Mouse (Mus musculus) retina, postnatal 7 days (tissue): ENCODE measurements around the gene Gm20388.

Experiments
- DNase-seq: peaks from one replicate; pipeline ENCODE4 v3.0.0-alpha.2; 2012; ENCODE audit warnings: low read depth, low spot score

Gm20388 gene

DNA sequence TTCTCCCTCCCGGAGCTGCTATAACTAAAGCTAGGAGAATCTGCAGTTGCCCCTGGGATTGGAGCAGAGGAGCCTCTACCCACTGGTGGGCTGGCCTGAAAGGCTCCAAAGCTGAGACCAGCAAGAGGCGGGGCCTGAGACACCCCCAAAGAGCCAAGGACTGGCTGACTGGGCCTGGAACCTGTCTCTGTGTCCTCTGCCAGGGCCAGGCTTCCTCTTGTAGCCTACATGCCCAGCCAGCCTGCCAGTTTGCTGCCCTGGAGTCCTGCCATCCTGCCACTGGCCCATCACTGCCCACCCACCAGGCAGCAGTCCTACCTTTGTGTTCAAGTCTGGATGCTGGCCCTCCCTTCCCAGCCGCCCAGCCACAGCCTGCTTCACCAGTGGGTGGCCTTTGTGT is 4419.8 kb downstream of the Gm20388 start:
- no peak for DNase-seq

DNA sequence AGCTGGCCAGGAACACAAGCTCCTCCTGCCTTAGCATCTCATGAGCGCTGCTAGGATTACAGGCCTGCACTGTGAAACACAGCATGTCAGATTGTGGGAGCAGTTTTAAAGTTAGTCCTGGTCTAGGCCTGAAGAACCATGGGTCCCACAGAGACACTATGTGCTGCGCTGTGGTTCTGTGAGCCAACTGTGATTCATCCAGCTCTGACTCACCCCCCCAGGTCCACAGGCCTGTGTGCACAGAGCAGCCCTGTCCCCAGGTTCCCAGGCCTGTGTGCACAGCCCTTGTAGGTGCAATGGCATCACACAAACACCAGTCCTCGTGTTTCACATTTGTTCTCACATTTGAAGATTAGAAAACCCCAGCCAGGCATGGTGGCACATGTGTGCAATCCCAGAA is 4420.5 kb downstream of the Gm20388 start:
- DNase-seq, result no peak

DNA sequence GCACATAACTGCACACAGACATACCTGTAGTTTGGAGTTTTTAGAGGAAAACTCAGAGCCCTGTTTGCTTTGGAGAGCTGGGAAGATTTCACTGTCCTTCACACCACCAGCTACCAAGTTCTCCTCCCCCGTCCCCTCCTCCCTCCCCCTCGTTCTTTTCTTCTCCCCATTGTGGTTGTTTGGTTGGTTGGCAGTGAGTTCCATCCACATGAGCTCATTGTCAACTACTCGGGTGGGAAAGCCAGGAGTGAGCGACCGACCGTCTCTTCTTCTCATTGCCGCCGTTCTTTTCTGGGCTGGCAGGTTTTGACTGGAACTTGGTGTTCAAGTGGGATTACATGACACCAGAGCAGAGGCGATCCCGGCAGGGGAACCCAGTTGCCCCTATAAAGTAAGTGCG is 4421.1 kb downstream of the Gm20388 start:
- DNase-seq, result no peak

DNA sequence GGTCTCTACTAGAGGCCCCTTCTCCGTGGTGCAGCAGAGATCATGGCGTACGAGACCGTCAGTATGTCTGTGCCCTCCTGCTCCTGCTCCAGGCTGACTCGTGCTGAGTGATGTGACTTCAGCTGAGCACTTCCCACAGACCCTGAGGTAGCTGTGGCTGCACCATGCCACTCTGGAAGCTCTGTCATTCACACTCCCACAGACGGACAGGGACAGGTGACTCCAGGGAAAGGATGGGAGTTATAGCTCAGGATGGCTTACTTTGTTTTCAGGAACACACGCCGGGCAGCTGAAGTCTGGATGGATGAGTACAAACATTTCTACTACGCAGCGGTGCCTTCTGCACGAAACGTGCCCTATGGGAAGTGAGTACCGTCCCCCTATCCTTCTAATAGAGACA is 4425.7 kb downstream of the Gm20388 start:
- no peak for DNase-seq

DNA sequence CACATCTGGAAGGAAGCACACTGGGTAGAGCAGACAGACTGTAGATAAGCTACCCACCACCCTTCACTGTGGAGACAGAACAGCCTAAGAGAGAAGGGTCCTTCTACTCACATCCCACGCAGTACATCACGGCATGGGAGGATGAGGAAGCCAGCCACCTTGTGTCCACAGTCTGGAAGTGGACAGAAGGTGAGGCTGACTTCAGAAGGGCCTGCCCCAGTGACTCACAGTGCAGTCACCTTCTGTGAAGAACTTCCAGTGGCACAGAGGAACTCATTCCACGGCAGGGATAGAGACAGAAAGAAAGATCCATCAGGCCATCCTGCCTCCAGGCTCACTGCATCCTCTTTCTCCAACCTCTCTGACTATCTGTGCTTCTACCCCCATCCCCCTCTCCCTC is 4429.1 kb downstream of the Gm20388 start:
- no peak for DNase-seq

DNA sequence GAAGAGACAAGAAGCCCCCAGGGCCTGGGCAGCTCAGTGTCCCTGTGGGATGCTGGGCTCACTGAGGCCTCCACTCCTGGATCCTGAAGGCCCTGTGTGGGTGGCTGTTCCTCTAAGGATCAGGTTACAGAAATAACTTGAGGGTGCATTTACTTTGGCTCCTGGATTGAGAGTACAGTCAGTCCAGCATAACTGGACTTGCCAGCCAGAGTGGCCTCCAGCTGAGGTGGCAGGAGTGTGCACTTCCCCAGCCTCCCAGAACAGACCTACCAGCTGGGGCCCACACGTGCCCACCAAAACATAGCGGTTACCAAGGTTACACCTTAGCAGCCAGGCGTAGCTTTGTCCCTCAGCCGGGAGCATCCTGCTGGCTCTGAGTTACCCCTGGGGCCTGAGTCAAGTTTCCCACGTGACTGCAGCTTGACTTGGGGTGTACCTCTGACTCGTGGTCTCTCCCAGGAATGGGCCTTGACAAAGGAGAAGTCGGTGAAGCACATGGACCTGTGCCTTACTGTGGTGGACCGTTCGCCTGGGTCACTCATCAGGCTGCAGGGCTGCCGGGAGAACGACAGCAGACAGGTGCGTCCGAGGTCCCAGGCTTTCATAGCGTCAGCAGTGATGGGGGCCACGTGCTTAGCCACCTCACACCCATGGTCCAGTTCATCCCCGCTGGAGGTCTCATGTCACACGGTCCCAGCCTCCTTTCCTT is 4429.9 kb downstream of the Gm20388 start:
- DNase-seq, result no peak

DNA sequence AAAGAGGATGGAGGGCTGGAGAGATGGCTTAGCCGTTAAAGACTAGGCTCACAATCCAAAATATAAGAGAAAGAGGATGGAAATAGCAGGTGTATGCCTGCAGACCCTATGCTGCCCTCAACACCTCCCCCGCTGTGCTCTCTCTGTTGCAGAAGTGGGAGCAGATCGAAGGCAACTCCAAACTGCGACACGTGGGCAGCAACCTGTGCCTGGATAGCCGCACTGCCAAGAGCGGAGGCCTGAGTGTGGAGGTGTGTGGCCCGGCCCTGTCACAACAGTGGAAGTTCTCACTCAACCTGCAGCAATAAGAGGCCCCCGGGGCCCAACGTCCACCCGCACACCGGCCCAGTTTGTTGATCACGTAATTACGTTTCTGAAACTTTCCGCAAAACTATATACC is 4432.5 kb downstream of the Gm20388 start:
- DNase-seq, result no peak

DNA sequence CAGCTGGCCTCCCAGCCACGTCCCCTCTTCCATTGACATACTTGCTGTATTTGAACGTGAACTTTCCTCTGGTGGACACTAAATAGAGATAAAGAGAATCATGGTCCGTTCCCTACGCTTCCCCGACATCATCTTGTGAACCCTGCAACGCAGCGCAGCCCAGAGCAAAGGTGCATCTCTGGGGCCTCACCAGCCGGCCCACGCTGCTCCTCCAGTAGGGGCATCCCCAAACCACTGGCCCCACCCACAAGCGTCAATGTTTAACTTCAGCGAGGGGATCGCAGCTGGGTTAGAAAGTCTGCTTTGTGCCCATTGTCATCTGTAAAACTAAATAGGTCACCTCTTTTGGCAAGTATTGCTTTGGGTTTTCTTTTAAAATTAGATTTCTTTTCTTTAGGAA is 4433.4 kb downstream of the Gm20388 start:
- DNase-seq, result no peak

DNA sequence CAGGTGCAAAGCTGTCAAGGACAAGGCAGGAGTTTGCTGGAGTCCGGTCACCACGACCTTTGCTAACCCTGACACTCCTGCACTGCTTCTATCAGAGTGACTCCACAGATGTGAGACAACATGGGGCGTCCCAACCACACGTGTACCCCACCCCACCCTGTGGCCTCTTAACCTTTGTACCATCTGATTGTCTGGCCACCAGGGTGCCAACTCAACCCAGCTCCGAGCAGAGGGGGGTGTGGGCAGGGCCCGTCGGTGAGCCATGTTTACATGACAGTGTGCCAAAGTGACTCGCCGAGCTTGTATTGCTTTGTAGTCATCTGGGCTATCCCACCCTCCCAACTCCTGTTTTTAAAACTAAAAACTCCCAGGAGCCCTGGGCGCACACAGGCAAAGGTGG is 4434.5 kb downstream of the Gm20388 start:
- no peak for DNase-seq

DNA sequence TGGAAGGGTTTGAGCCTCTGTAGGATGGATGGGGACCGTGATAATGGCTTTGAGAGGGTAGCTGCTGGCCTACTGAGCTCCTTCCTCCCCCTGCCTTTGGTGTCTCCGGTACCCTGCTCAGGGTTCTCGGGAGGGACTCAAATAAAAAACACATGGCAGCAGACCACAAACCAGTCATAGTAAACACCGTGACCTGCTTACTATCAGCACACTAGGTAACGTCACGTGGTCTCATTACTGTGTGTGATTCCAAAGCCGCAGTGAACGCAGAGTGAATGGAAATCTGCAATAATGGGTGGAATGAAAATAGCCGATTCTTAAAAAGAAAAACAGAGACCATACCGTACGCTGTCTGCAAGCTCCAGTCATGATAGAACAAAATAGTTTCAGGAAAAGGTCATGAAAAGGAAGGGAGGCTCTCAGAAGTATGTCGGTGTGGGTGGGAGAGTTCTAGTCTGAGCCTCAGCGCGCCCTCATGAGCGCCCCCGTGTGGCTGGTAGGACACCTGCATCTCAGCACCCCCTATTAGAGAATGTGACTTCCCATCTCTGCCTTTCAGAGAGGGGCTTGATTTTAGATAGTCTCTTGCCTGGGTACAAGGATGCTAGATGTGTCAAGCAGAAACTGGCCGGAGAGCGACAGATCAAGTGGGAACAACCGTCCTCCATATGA is 4436.3 kb downstream of the Gm20388 start:
- DNase-seq, result peak; percentile 37

DNA sequence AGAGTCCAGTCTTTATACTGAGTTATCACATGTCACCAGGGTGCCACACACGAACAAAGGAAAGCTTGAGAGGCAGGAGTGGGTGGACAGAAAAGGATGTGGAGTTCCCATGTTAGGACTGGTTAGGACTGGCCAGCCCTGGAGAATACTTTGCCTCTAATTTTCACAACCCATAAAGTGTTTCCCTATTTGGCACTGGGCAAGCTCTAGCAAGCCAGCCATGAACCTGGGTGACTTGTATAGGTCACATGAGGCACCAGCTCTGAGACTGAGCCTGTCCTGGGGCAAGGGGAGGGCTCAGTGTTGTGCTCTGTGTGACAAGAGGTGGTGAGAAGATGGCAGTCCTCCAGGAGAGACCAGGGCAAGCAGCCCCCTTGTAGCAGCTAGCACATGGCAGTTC is 4437.4 kb downstream of the Gm20388 start:
- no peak for DNase-seq

DNA sequence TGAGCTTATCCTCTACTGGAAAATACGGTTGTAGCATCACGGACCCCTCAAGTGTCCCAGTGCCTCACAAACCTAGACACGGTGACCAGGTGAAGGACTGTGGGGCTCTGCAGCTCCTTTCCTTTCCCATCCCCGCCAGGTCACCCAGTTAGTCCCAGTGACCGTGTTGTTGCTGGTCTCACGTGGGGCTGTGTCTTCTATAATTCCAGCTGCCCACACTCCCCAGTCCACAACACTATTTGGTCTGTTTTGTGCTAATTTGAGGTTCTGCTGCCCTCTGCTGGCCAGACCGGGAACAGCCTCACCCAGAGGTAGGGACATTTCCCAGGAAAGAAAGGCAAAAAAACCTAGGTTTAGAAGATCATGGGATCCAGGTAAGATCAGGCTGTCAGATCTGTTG is 4439.0 kb downstream of the Gm20388 start:
- peak; percentile 61 for DNase-seq

DNA sequence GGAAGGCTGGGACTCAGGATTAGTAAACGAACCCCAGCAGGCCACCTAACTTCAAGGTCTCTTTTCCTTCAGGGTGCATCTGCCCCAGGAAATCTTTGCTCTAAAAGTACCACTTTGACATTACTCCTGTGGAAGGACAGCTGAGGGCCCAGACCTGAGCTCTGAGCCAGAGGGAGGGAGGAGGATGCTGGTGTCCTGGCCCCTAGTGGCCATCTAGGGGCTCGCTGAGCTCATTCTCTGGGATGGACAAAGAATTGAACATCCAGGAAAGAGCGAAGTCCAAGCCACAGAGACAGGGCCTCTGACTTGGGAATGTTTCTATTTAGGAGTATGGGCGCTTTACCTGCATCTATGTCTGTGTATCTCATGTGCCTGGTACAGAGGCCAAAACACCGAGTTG is 4441.0 kb downstream of the Gm20388 start:
- DNase-seq, result no peak

DNA sequence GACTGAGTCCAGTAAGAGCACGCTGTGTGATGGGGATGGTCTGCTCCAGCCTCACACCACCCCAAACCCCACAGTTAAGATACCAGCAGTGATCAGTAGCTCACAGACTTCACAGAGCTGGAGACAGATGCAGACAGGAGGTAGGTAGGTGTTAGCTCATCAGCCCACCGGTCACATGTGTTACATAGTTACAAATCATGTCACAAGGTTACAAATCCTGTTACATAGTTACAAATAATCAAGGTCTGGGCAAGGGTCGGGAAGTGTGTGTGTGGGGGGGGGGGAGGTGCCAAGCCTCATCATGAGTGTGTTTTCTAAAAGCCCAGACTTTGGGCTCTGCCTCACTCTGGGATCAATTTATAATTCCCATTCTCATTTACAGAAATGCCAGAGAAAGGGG is 4450.3 kb downstream of the Gm20388 start:
- no peak for DNase-seq

DNA sequence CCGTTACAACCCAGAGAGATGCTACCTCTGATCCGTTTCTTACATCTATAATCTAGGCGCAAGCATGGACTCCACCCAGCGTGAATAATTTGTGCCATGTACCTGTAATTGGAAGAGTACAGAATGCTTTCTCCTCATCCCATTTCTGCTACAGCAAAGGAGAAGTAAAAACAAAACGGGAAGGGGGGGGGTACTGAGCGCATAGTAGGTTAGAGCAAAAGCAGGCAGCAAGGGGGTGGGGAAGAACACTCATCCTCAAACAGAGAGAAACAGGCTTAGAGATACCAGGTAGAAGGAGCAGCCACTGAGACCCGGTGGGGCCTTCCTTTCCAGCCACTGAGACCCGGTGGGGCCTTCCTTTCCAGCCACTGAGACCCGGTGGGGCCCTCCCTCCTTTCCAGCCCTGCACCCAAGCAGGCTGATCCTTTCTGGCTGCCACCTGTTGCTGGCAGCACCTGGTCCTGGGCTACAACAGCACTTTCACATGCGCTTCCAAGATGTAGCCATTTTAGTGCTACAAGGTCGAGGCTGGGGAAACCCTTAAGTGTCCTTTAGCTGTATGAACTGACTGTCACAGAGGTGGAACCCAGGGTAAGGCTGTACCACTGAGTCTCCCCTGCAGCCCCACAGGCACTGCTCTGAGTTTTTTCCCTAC is 4451.3 kb downstream of the Gm20388 start:
- DNase-seq, result no peak

DNA sequence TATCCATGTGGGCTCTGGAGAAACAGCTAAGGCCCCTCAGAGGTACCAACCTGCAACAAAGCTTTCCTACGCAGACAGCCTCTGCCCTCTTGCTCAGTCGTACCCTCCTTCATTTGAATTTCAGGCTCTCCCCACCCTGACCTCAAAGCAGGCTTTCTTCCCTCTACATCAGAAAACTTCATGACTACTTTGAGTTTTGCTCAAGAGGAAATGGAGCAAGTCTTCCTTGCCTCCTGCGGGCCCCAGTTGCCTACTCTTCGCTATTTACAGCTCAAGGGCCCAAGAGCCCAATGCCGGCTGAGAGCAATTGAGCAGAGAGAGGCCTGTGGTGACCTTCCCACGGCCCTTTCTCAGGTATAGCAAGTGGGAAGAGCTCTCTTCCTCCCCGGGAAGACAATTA is 4451.9 kb downstream of the Gm20388 start:
- DNase-seq, result no peak

DNA sequence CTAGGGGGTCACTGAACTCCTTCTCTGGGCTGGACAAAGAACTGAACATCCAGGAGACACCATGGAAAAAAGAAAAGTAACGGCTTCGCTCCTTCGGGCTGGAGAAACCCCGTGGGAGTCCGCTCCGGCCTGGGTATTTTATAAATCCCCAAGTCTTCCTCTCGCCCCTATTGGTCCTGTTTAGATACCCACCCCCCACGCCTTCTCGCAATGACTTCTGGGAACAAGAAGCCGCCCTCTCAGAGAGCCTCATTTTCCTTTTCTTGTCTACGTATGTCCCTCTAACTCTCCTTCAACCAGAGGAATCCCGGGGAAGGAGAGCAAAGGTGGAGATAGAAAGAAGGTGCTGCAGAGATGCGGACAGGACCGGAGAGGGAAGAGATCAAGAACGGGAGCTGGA is 4452.7 kb downstream of the Gm20388 start:
- DNase-seq, result no peak

DNA sequence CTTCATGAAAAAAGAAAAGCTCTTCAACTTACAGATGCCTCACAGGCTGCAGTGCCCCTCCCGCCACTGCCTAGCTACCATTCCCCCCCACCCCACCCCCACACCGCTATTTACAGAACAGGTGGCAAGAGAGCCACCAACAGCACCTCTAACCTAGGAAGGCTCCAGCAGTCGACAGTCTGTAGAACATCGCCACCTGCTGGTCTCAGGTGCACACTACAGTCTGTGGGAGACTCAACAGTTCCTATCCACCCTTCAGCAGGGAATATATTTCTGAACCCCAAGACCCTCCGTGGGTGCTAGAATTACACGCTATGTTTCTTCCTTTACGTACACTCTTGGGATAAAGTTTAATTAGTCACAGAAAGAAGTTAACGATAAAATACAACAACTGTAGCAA is 4457.6 kb downstream of the Gm20388 start:
- peak; percentile 63 for DNase-seq

DNA sequence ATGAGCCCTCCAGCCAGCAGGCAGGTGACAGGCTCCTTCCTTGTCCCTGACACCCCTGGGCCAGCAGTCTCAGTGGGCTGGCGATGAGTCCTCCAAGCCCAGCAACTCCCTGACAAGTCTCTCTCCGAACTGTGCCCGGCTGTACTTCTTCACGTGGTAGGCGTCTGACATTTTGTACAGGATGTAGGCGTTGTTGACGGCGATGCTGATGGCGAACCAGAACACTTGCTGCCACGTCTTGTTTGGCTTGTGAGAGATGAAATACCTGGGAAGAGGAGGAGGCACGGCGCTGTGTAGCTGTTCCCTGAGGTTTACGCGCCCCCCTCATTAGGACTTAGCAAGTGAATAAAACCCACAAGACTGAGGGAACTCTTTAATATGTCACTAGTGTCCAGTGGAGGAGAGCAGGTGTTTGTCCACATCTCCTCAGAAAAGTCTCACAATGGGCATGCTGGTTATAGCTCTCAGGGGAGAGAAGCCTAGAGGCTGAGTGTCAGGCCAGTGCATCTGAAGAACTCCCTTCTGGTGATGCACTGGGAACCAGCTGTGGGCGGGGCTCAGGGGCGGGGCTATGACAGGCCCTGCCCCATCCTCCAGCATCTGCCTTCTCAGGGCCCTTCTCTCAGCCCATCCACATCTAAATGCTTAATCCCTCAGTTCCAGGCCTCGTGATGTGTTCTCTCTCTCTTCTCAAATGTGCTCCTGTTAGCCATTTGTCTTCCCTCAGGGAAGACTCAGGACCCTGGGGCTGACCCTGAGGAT is 4460.0 kb downstream of the Gm20388 start:
- DNase-seq, result no peak

DNA sequence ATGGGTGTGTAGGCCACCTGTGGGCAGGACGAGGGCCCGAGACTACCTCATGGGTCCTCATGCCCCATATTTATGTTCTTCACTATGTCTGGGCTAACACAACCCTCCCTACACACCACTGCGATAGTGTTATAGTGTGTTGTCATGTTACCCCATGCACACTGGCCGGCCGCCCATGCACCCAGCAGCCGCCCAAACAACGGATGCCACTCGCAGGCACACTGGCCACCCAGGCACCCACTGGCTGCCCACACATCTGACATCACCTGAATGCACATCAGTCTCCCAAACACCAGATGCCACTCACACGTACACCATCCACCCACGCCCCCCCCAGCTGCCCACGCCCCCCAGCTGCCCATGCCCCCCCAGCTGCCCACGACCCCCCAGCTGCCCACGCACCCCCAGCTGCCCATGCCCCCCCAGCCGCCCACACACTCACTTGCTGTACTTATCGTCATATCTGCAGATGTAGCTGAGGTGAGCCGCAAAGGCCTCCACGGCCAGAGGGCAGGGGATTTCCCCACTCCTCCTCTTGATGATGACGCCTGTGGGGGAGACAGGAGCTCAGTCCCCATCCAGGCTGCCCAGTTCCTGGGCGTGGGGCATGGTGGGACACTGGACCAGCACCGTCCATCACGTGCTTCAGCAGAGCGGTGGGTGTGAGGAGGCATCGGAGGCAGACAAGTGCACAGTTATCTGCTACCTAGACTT is 4460.9 kb downstream of the Gm20388 start:
- DNase-seq, result no peak

DNA sequence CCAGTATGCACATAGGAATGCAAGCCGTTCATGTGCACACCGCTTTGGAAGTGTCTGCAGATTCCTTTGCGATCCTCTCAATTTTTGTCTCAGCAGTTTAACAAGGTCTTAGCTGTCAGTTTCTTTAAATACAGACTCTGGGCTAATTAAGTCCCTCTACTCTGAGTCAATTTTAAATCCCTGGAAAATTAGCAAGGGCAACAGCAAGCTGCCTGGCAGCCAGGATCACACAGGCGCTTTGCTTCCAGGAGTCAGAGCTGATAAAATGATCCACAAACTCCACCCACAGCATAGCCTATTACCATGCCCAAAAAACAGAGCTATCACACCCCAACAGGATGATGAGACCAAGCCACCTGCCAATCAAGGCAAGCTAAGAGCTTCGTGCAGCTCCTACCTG is 4463.1 kb downstream of the Gm20388 start:
- DNase-seq, result no peak

DNA sequence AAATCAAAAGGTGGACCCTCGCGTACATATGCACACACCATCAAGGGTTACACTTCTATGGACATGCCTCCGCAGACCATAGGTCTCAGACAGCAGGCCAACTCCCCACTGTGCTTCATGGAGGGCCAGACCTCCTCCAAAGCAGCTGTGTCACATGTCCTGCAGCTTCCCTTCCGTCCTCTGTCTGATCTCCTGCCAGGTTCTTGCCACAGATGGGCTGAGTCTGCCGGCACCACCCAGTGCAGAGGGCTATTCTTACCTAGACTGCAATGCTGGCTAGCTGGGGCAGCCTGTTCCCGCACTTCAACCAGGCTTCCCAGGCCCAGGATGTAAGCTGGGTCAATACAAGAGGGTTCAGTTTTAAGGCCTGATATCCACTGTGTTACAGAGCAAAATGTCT is 4464.5 kb downstream of the Gm20388 start:
- DNase-seq, result no peak
